Mouse (Mus musculus) thymus, postnatal 14 days (tissue): Measurements from ENCODE around the gene Slc9a9.

Experiments
- DNase-seq: peaks from one replicate; pipeline ENCODE4 v3.0.0; 2021

Slc9a9 gene

GRCm38 (mm10) chr9:94734320-94734719 is 64.6 kb downstream of the Slc9a9 start:
- no peak for DNase-seq

GRCm38 (mm10) chr9:94737226-94737625 is 67.5 kb downstream of the Slc9a9 start:
- no peak for DNase-seq

DNA sequence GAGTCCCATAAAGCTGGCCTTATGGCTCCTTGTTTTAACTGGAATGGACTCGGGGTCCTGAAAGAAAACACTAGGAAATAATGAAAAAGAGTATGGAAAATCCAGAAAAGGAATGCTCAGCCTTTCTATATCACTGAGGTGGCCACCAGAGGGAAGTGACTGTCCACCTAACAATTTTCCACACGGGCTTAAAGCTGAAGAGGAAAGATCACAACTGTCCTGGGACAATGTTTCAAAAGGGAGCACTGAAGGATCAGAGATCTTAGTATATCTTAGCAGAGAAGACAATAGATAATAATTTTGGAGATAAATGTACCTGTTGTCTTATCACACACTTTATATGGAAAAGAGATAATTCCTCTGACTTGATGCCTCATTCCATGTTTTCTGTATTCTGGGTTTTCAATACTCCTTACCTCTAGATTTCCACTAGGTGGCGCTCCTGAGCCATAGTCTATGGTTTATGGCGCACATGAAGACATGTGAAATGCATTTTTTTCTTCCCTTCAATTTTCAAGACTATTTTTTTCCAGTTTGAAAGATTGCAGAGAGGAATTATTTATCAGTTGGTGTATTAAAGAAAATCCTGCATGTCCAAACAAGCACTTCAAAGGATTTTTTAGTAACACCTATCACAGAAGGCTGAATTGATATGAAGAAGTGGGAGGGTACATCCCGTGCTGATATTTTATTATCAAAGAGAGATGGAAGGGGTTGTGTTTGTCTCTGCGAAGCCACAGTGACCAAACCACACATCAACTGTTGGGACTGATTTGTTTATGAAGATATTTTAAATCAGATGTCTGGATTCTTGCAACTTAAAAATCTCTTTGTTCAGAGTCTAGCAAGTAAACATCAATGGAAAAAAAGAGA is 69.1 kb downstream of the Slc9a9 start:
- DNase-seq: peak; percentile 65

DNA sequence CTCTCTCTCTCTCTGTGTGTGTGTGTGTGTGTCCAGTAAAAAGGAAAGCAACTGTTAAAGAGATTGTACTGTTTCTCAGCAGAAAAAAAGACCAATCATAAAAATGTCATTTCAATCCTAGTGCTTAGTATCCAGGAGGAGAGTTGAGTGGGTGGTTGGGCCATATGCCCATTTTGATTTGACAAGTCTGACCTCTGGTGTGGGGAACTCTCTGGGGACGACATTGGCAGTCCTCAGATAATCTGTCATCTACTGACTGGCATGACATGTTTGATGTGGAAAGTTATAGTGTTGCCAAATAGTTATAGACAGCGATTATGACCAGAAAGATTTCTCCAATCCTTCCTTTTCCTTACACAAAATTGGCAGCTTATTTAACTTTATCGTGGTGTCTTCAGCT is 71.1 kb downstream of the Slc9a9 start:
- DNase-seq: no peak

DNA sequence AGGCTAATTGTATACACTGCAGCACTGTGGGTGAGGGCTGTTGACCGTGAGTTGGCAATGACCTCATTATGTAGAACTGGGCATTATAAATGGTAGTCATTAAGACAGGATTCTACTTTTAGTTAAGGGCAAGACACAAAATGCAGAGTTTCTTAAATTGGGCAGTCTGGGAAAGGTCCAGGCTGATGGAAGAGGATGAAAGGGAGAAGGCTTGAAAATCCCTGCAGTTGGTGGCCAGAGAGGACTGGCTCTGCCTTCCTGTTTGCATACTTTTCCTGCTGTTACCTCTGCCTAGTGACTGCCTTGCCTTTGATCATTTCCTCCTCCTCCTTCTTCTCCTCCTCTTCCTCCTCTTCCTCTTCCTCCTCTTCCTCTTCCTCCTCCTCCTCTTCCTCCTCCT is 73.6 kb downstream of the Slc9a9 start:
- DNase-seq: no peak

GRCm38 (mm10) chr9:94748503-94748902 is 78.8 kb downstream of the Slc9a9 start:
- no peak for DNase-seq

- DNase-seq: no peak
Observed at GRCm38 (mm10) chr9:94750187-94750586, 80.5 kb downstream of the Slc9a9 start.

DNA sequence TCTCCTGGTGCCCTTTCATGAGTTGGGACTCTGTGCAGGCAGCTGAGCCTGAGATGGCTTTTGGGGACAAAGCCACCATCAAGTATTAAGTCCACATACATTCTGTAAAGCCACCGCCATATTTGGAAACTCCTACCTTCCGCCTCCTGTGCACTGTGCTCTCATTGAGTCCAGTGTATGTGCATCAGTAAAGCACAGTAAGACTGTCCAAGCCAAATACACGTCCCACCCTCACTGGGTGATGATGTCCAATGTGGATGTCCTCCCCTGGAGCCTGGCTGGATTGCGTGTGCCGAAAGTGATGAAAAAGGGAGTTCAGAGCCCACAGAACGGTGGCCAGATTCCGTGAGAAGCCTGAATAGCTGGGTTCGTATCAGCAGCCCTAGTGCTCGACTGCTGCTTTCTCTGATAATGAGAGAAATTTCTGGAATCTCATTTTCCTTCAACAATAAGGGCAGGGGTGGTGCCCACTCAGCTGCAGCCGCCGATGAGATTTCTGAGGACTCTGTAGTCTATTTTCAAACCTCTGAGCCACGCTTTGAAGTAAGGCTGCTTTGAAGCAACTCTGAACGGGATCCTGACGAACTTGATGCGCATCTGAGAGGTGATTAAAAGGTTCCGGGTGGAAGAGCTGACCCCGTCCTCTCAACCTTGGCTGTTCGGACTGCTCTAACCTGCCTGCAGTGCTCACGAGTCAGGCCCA is 81.4 kb downstream of the Slc9a9 start:
- no peak for DNase-seq

DNA sequence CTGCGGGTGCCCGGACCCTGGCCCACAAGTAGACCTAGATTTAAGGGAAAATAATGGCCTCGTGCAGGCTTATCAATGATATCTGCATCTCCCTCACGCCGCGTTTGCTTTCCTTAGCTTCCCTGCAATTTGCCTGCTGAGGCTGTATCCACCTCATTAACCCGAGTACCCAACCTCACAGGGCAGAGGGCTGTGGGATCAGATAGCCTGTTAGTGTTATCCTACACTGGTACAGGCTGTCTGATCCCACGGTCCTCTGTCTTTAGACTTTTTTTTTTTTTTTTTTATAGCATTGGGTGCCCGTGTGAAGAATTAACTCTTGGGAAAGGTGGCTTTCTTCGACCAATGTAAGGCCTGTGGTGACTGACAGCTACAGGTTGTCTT is 81.9 kb downstream of the Slc9a9 start:
- DNase-seq: no peak

DNA sequence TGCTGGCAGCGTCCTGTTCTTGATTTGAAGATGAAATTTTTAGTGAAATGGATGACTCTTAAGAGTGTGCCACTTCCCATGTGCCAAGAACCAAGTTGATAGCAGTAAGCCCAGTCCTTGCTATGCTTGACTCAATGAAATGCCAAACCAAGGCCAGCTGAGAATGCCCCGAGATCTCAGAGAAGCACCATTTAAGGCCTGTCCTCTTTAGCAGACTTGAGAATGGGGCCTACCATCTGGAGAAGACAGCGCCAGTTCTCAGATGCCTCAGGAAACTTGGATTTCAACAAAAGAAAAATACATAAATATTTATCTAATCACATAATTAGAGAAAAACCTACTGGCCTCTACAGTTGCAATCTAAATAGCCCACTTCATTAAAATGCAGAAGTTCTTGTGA is 82.4 kb downstream of the Slc9a9 start:
- no peak for DNase-seq

DNA sequence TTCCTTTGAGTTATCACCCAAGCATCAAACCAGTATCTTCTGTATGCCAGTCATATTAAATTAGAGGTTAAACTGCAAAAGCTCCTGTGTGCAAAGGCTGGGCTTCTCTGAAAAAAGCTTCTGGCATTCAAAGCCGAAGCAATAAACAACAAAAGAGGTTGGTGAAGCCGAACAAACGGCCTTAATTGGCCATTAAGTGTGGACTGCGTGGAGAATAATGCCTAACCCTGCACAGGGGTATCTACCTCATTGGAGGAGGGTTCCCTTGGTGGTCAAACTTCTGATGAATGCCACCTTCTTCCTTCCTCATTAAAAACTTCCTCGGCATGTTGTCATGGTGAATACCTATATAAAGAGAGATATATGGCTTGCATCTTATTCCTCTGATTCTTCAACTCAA is 90.2 kb downstream of the Slc9a9 start:
- DNase-seq: no peak

- no peak for DNase-seq
Observed at GRCm38 (mm10) chr9:94768114-94768513, 98.4 kb downstream of the Slc9a9 start.

GRCm38 (mm10) chr9:94768524-94768923 is 98.8 kb downstream of the Slc9a9 start:
- no peak for DNase-seq

DNA sequence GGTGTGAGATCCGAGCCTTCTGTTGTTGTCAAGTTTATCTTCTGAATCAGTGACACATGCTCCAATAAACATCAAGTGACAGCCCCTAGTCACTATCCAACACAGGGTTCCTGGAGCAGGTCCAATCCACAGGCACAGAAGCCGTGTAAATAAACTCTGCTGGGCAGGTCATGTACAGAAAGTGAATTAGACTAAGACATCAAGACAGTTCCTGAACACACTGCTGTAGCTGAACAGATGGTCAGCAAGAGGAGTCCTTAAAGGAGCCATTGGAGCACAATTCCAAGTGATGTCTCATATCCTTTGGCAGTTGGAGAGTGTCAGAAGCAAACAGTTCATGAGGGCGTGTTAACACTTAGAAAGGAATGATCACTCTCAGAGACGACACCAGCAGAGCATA is 103.6 kb downstream of the Slc9a9 start:
- no peak for DNase-seq

DNA sequence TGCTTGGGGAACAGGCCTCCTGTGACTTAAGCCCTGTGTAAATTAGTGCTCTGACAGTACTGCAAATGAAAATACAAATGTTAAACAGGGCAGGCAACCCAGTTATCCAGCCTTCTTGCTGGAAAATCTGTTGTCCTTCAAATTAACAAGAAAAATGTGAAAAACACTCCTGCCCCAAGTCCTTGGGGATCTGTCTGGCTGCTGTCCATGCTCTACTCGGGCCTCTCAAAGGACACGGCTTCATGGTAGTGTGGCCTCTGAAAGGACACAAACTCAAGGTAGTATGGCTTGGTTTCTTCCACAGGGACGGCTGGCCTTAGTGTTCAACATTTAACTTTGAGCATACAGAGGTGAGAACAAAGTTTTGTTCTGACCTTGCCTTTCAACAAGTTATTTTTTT is 118.6 kb downstream of the Slc9a9 start:
- DNase-seq: no peak

GRCm38 (mm10) chr9:94790966-94791365 is 121.3 kb downstream of the Slc9a9 start:
- no peak for DNase-seq

GRCm38 (mm10) chr9:94803073-94803472 is 133.4 kb downstream of the Slc9a9 start:
- no peak for DNase-seq

DNA sequence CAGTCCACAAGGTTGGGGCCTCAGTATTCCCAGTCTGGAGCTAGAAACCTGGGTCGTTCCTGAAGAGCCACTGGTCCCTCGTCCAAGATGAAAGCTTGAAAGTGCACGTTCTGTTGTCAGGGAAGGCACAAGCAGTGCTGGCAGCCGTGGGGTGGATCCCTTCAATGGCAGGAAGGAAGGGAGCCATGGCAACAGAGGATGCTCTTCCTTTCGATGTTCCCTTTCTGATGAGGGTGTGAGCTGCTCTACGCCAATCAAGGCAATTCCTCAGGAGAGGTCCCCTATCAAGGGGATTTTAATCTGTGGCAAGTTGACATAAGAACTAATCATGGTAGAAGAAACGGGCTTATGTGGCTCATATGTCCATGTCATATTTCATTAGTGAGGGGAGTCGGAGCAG is 135.8 kb downstream of the Slc9a9 start:
- no peak for DNase-seq

GRCm38 (mm10) chr9:94815518-94815917 is 145.8 kb downstream of the Slc9a9 start:
- no peak for DNase-seq

DNA sequence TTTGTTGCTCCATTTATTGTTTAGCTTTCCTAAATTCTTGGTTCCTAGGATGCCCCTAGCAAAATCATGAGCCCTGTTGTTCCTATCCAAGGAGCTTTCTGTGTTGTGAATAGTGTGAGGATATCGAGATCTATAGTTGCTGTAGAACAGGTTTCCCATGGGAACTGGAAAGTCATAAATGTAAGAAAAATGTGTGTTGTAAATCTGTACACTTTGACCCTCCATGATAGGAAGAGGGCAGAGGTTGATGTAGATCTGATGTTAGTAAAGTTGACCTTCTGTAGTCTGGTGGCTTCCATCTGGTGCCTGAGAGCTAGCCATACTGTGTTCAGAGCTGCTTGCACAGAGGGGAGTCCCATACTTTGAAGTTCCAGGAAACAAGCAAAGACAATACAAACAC is 151.6 kb downstream of the Slc9a9 start:
- DNase-seq: no peak

DNA sequence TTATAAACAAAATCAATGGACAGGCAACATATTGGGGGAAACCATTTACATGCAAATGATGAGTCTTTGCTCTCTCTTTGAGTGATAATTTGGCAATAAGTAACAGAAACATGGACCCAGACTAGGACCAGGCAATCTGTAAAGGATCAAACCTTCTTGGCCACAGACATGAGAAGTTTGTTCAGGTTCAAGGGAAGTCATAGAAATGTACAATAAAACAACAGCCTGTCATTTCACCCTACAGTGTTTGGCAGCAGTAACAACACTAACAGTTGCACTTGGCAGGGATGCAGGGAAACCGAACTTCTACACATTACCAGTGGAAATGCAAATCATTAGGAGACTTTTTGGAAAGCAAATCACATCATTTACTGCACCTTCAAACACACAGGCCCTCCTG is 164.1 kb downstream of the Slc9a9 start:
- DNase-seq: no peak

- DNase-seq: no peak
Observed at GRCm38 (mm10) chr9:94837384-94837783, 167.7 kb downstream of the Slc9a9 start.

GRCm38 (mm10) chr9:94838479-94839031 is 168.8 kb downstream of the Slc9a9 start:
- DNase-seq: no peak

- DNase-seq: no peak
Observed at GRCm38 (mm10) chr9:94839204-94839603, 169.5 kb downstream of the Slc9a9 start.
